Mouse (Mus musculus) liver, embryonic 11.5 days (tissue): Measurements from ENCODE around the gene Otub2. TPM values are rescaled to one million over a fixed set of nuclear protein-coding genes. Genes with fewer than 3 reads are reported as not detected.
A peak's percentile ranks its signal among the peaks of the same experiment; 100 is the strongest.

Experiments
- ATAC-seq: fragments of 200-750 bp; cut with Nextera tagmentation; replicated peaks from 2 replicates; pipeline ENCODE4 v1.8.0; 2017; ENCODE audit warnings: moderate number of reproducible peaks, mild to moderate bottlenecking, moderate TSS enrichment, moderate library complexity; ENCODE audit not compliant: low FRiP score
- DNase-seq: peaks from one replicate; pipeline ENCODE4 v3.0.0-alpha.2; 2017; ENCODE audit warnings: low spot score
- H3K27ac ChIP-seq: fragments of 300-500 bp; sonication (generic); 2 replicates; pipeline ENCODE4 v1.5.1; 2014; ENCODE audit warnings: mild to moderate bottlenecking, low read depth, low read length, control low read depth
- H3K27me3 ChIP-seq: fragments of 300-500 bp; sonication (generic); replicated peaks from 2 replicates; pipeline ENCODE4 v1.6.1; 2014; ENCODE audit warnings: low read length, mixed read lengths; ENCODE audit not compliant: control insufficient read depth, insufficient read depth
- H3K36me3 ChIP-seq: fragments of 300-500 bp; sonication (generic); 2 replicates; pipeline ENCODE4 v1.6.1; 2014; ENCODE audit warnings: mild to moderate bottlenecking, low read length, moderate library complexity, mixed read lengths; ENCODE audit not compliant: control insufficient read depth, insufficient read depth
- H3K4me1 ChIP-seq: fragments of 300-500 bp; sonication (generic); replicated peaks from 2 replicates; pipeline ENCODE4 v1.6.1; 2014; ENCODE audit warnings: low read length, mixed read lengths; ENCODE audit not compliant: control insufficient read depth, insufficient read depth
- H3K4me2 ChIP-seq: fragments of 300-500 bp; sonication (generic); 2 replicates; pipeline ENCODE4 v1.6.1; 2014; ENCODE audit warnings: mild to moderate bottlenecking, control low read depth, moderate library complexity
- H3K4me3 ChIP-seq: fragments of 300-500 bp; sonication (generic); 2 replicates; pipeline ENCODE4 v1.5.1; 2014; ENCODE audit warnings: low read depth, low read length, control low read depth
- H3K9ac ChIP-seq: fragments of 300-500 bp; sonication (generic); 2 replicates; pipeline ENCODE4 v1.6.1; 2014; ENCODE audit warnings: low read depth, low read length, control low read depth
- H3K9me3 ChIP-seq: fragments of 300-500 bp; sonication (generic); 2 replicates; pipeline ENCODE4 v1.6.1; 2016; ENCODE audit warnings: low read length, inconsistent platforms, mixed read lengths; ENCODE audit not compliant: control insufficient read depth
- WGBS: fragments of 180-500 bp; shearing (Covaris S2); extraction: QIAGEN DNeasy Blood & Tissue Kit; methylation state at CpG from one replicate; pipeline ENCODE4 v1.1.7; 2014; 5-methylcytosine and 5-hydroxymethylcytosine counted together
- polyA plus RNA-seq: library from polyadenylated mRNA; unstranded; fragments of >200 nt; fragmentation: Nextera tagmentation; extraction: Ambion mirVana; gene quantifications from 2 replicates; pipeline ENCODE4 v1.2.1, GENCODE M21; 2014

Otub2 gene
- 15.9 and 20.2 TPM in 2 replicates for polyA plus RNA-seq

GRCm38 (mm10) chr12:103388505-103389347, at the start of gene Otub2:
Gene Otub2 (plus strand): TSS chr12:103388682.
- no peaks in the 10 kb centered on the region for H3K27me3 ChIP-seq
- peak within 1 kb of the TSS; percentile 72 for H3K27ac ChIP-seq
- peaks cover 33% of the 10 kb centered on the region for H3K4me1 ChIP-seq
- H3K9me3 ChIP-seq, result no peaks in the 10 kb centered on the region
- peak within 1 kb of the TSS; percentile 88 for H3K4me3 ChIP-seq
- peak within 1 kb of the TSS; percentile 91 for H3K9ac ChIP-seq
- H3K4me2 ChIP-seq, result peak within 1 kb of the TSS; percentile 92
- WGBS, result 2% methylated on average over 53 of the region's 58 CpGs
- DNase-seq (peak; percentile 87), ATAC-seq (peak; percentile 91)
- H3K36me3 ChIP-seq, result no peaks in the 10 kb centered on the region

GRCm38 (mm10) chr12:103341212-103341611, 47.3 kb upstream of the Otub2 start:
- no peak overlapping the region for H3K4me3 ChIP-seq
- H3K36me3 ChIP-seq, result no peaks in the 10 kb centered on the region
- no peak overlapping the region for H3K9ac ChIP-seq
- H3K27ac ChIP-seq, result no peak overlapping the region
- no peaks in the 10 kb centered on the region for H3K27me3 ChIP-seq
- H3K4me1 ChIP-seq, result no peaks in the 10 kb centered on the region
- no peak for DNase-seq
- ATAC-seq, result no peak
- WGBS, result 50% methylated on average over 5 of the region's 5 CpGs
- H3K4me2 ChIP-seq, result no peak overlapping the region
- no peaks in the 10 kb centered on the region for H3K9me3 ChIP-seq

- no peaks in the 10 kb centered on the region for H3K27me3 ChIP-seq
- H3K27ac ChIP-seq, result no peak overlapping the region
- H3K4me2 ChIP-seq, result no peak overlapping the region
- ATAC-seq (peak; percentile 33; the same call in 1 of the 2 replicates), DNase-seq (no peak)
- no peak overlapping the region for H3K9ac ChIP-seq
- H3K4me1 ChIP-seq, result no peaks in the 10 kb centered on the region
- no peaks in the 10 kb centered on the region for H3K9me3 ChIP-seq
- H3K4me3 ChIP-seq, result no peak overlapping the region
- 36% methylated on average over 8 of the region's 8 CpGs for WGBS
- H3K36me3 ChIP-seq, result no peaks in the 10 kb centered on the region
These were observed 45.0 kb upstream of the Otub2 start for GRCm38 (mm10) chr12:103343456-103343855.

- Histone ChIP-seq H3K4me1 (no peaks in the 10 kb centered on the region), H3K9me3 (no peaks in the 10 kb centered on the region), H3K4me2 (no peak overlapping the region), H3K4me3 (no peak overlapping the region), H3K9ac (no peak overlapping the region), H3K27me3 (no peaks in the 10 kb centered on the region), H3K36me3 (no peaks in the 10 kb centered on the region), H3K27ac (no peak overlapping the region)
- ATAC-seq (no peak), DNase-seq (no peak)
- 79% methylated on average over 7 of the region's 7 CpGs for WGBS
These were observed 43.5 kb upstream of the Otub2 start for GRCm38 (mm10) chr12:103344934-103345333.

GRCm38 (mm10) chr12:103346945-103347344, 41.5 kb upstream of the Otub2 start:
- no peak overlapping the region for H3K4me2 ChIP-seq
- H3K27ac ChIP-seq, result no peak overlapping the region
- H3K27me3 ChIP-seq, result no peaks in the 10 kb centered on the region
- no peak overlapping the region for H3K9ac ChIP-seq
- DNase-seq (no peak), ATAC-seq (no peak)
- H3K4me3 ChIP-seq, result no peak overlapping the region
- H3K36me3 ChIP-seq, result no peaks in the 10 kb centered on the region
- 78% methylated on average over 8 of the region's 8 CpGs for WGBS
- H3K4me1 ChIP-seq, result no peaks in the 10 kb centered on the region
- H3K9me3 ChIP-seq, result no peaks in the 10 kb centered on the region

GRCm38 (mm10) chr12:103347406-103347805, 41.1 kb upstream of the Otub2 start:
- ATAC-seq, result no peak

GRCm38 (mm10) chr12:103348506-103348905, 40.0 kb upstream of the Otub2 start:
- no peaks in the 10 kb centered on the region for H3K9me3 ChIP-seq
- no peak overlapping the region for H3K4me2 ChIP-seq
- no peak overlapping the region for H3K27ac ChIP-seq
- DNase-seq (peak; percentile 64), ATAC-seq (no peak)
- 8% methylated on average over 3 of the region's 3 CpGs for WGBS
- H3K27me3 ChIP-seq, result no peaks in the 10 kb centered on the region
- no peak overlapping the region for H3K4me3 ChIP-seq
- no peaks in the 10 kb centered on the region for H3K36me3 ChIP-seq
- H3K9ac ChIP-seq, result no peak overlapping the region
- no peaks in the 10 kb centered on the region for H3K4me1 ChIP-seq

More at GRCm38 (mm10) chr12:103347406-103347805, 41.1 kb upstream of the Otub2 start:
- no peak overlapping the region for H3K4me2 ChIP-seq
- H3K4me3 ChIP-seq, result no peak overlapping the region
- no peak overlapping the region for H3K27ac ChIP-seq
- no peaks in the 10 kb centered on the region for H3K9me3 ChIP-seq
- H3K4me1 ChIP-seq, result no peaks in the 10 kb centered on the region
- H3K9ac ChIP-seq, result no peak overlapping the region
- 56% methylated on average over 5 of the region's 5 CpGs for WGBS
- no peaks in the 10 kb centered on the region for H3K36me3 ChIP-seq
- no peak for DNase-seq
- H3K27me3 ChIP-seq, result no peaks in the 10 kb centered on the region

GRCm38 (mm10) chr12:103352735-103353134, 35.7 kb upstream of the Otub2 start:
- no peak overlapping the region for H3K9ac ChIP-seq
- H3K36me3 ChIP-seq, result no peaks in the 10 kb centered on the region
- no peaks in the 10 kb centered on the region for H3K9me3 ChIP-seq
- H3K4me1 ChIP-seq, result no peaks in the 10 kb centered on the region
- 82% methylated on average over 6 of the region's 6 CpGs for WGBS
- no peak overlapping the region for H3K4me3 ChIP-seq
- H3K27ac ChIP-seq, result no peak overlapping the region
- ATAC-seq, result no peak
- no peaks in the 10 kb centered on the region for H3K27me3 ChIP-seq
- H3K4me2 ChIP-seq, result no peak overlapping the region
- no peak for DNase-seq

- Histone ChIP-seq H3K9ac (no peak overlapping the region), H3K27me3 (no peaks in the 10 kb centered on the region), H3K4me2 (no peak overlapping the region), H3K4me3 (no peak overlapping the region), H3K4me1 (no peaks in the 10 kb centered on the region), H3K9me3 (no peaks in the 10 kb centered on the region), H3K36me3 (no peaks in the 10 kb centered on the region), H3K27ac (no peak overlapping the region)
- DNase-seq, result no peak
- 20% methylated on average over 5 of the region's 5 CpGs for WGBS
- no peak for ATAC-seq
These were observed 34.9 kb upstream of the Otub2 start for GRCm38 (mm10) chr12:103353538-103353937.
